Comparison of ENCODE assay signal across 13 mouse cellular contexts in genomic region chr6:134886475-134886874, GRCm38 (mm10). TPM values are rescaled to one million over a fixed set of nuclear protein-coding genes. Genes with fewer than 3 reads are reported as not detected.
DNase-seq lines count a peak whose midpoint lies in the region; ATAC-seq and TF ChIP-seq lines count a peak whose summit lies in the region.
"Had no signal": no experiment of that assay in that cellular context is flagged by ENCODE, and none has a peak within 500 bp of the region (broad histone marks: within the 10 kb centered on the region; RNA-seq: fewer than 3 reads in every experiment).

No protein-coding gene starts in this region.

- H3K4me1 ChIP-seq in cerebellum, adult 2 months (ENCODE audit: control insufficient read depth, insufficient read depth, low read length) = peaks cover 8% of the 10 kb centered on the region
- H3K4me1 ChIP-seq in embryonic facial prominence, embryonic 14.5 days (ENCODE audit: control insufficient read depth, insufficient read depth, low read length) = peaks cover 5% of the 10 kb centered on the region; the same call in 1 of the 2 replicates
- peaks cover 42% of the 10 kb centered on the region for H3K4me1 ChIP-seq in hindbrain, embryonic 12.5 days
- H3K4me1 ChIP-seq in midbrain, embryonic 15.5 days = peaks cover 42% of the 10 kb centered on the region

- TF ChIP-seq POLR2A in cerebellum, adult 2 months (IDR thresholded peaks at IDR 0.05; ENCODE audit: borderline replicate concordance, insufficient read depth, low read length) = no peak

- no peaks in the 10 kb centered on the region for H3K27me3 ChIP-seq in cerebellum, adult 2 months (ENCODE audit: control insufficient read depth, insufficient read depth, low read length)
- no peaks in the 10 kb centered on the region for H3K27me3 ChIP-seq in embryonic facial prominence, embryonic 14.5 days (replicated peaks; ENCODE audit: control insufficient read depth, insufficient read depth, low read length)
- no peaks in the 10 kb centered on the region for H3K27me3 ChIP-seq in hindbrain, embryonic 12.5 days
- H3K27me3 ChIP-seq in midbrain, embryonic 15.5 days (replicated peaks) = no peaks in the 10 kb centered on the region
- H3K27me3 ChIP-seq: limb, embryonic 12.5 days had no signal

- H3K27ac ChIP-seq in cerebellum, adult 2 months (ENCODE audit: insufficient read depth, low read length) = no peak overlapping the region
- no peak overlapping the region for H3K27ac ChIP-seq in embryonic facial prominence, embryonic 14.5 days (replicated peaks; ENCODE audit: low read depth, low read length)
- no peak overlapping the region for H3K27ac ChIP-seq in hindbrain, embryonic 12.5 days
- peak overlapping the region; percentile 92 for H3K27ac ChIP-seq in midbrain, embryonic 15.5 days
- H3K27ac ChIP-seq: limb, embryonic 12.5 days had no signal

- DNase-seq in cerebellum, adult 2 months = no peak
- DNase-seq in cerebellum, adult 18-20 months = no peak
- no peak for DNase-seq in embryonic facial prominence, embryonic 14.5 days (ENCODE audit: low spot score)
- DNase-seq in kidney, adult 11 months = no peak
- no peak for DNase-seq in kidney, adult 8-10 months
- no peak for DNase-seq in kidney, postnatal 4 days
- DNase-seq: gastrocnemius, postnatal 36 days; lung, postnatal 36 days; thymus, adult 18-20 months had no signal

- H3K9me3 ChIP-seq in embryonic facial prominence, embryonic 14.5 days (ENCODE audit: control insufficient read depth, low read length) = no peaks in the 10 kb centered on the region
- no peaks in the 10 kb centered on the region for H3K9me3 ChIP-seq in hindbrain, embryonic 12.5 days (replicated peaks)
- H3K9me3 ChIP-seq in midbrain, embryonic 15.5 days = no peaks in the 10 kb centered on the region
- H3K9me3 ChIP-seq: limb, embryonic 12.5 days had no signal

- peak overlapping the region; percentile 78 for H3K4me3 ChIP-seq in cerebellum, adult 2 months (replicated peaks; ENCODE audit: insufficient read depth, low read depth, low read length)
- no peak overlapping the region for H3K4me3 ChIP-seq in embryonic facial prominence, embryonic 14.5 days (ENCODE audit: low read depth, low read length)
- peak overlapping the region; percentile 49 for H3K4me3 ChIP-seq in hindbrain, embryonic 12.5 days
- peak overlapping the region; percentile 49 for H3K4me3 ChIP-seq in midbrain, embryonic 15.5 days
- H3K4me3 ChIP-seq: limb, embryonic 12.5 days had no signal

- ATAC-seq in embryonic facial prominence, embryonic 14.5 days (ENCODE audit: low read depth) = no peak
- no peak for ATAC-seq in hindbrain, embryonic 12.5 days (ENCODE audit: low FRiP score)
- ATAC-seq in midbrain, embryonic 15.5 days (replicated peaks) = no peak
- ATAC-seq: intestine, embryonic 16.5 days had no signal

- TF ChIP-seq CTCF in cerebellum, adult 2 months (IDR thresholded peaks at IDR 0.05; ENCODE audit: borderline replicate concordance, insufficient read depth, low read depth, low read length) = no peak

- H3K36me3 ChIP-seq in embryonic facial prominence, embryonic 14.5 days (ENCODE audit: control insufficient read depth, insufficient read depth, low read length) = no peaks in the 10 kb centered on the region
- peaks cover 4% of the 10 kb centered on the region for H3K36me3 ChIP-seq in hindbrain, embryonic 12.5 days
- H3K36me3 ChIP-seq in midbrain, embryonic 15.5 days (replicated peaks) = 0 out of 2 replicates have a peak, but pooled peaks cover 2% of the 10 kb centered on the region
- H3K36me3 ChIP-seq: limb, embryonic 12.5 days had no signal

- H3K9ac ChIP-seq in embryonic facial prominence, embryonic 14.5 days (ENCODE audit: low read depth, low read length) = no peak overlapping the region
- peak overlapping the region; percentile 73 for H3K9ac ChIP-seq in hindbrain, embryonic 12.5 days
- H3K9ac ChIP-seq in midbrain, embryonic 15.5 days = peak overlapping the region; percentile 74
- H3K9ac ChIP-seq: limb, embryonic 12.5 days had no signal

- 24% methylated on average over 8 of the region's 8 CpGs for WGBS in cerebellum, adult 2 months
- 87% methylated on average over 8 of the region's 8 CpGs for WGBS in embryonic facial prominence, embryonic 14.5 days
- WGBS in hindbrain, embryonic 12.5 days = 81% methylated on average over 8 of the region's 8 CpGs
- WGBS in midbrain, embryonic 15.5 days = 58% methylated on average over 8 of the region's 8 CpGs

- peak overlapping the region; percentile 33; the same call in 1 of the 2 replicates for H3K4me2 ChIP-seq in embryonic facial prominence, embryonic 14.5 days (ENCODE audit: low read depth, low read length)
- peak overlapping the region; percentile 59 for H3K4me2 ChIP-seq in hindbrain, embryonic 12.5 days (replicated peaks)
- H3K4me2 ChIP-seq in midbrain, embryonic 15.5 days = peak overlapping the region; percentile 55
- H3K4me2 ChIP-seq: limb, embryonic 12.5 days had no signal

RNA-seq across cellular contexts. Expression of gene Gpr19, which starts 11.9 kb away (rescaled TPM):
- polyA plus RNA-seq in cerebellum, adult 2 months (2012; rRNA removed) = 30.5 and 32.5 TPM in 2 replicates
- polyA plus RNA-seq in embryonic facial prominence, embryonic 14.5 days (2014; fragmentation: Nextera tagmentation; extraction: Ambion mirVana) = 8.0 and 8.8 TPM in 2 replicates
- 31.3 and 31.8 TPM in 2 replicates for polyA plus RNA-seq in hindbrain, embryonic 12.5 days (2016; fragmentation: Nextera tagmentation; extraction: Ambion mirVana)
- polyA plus RNA-seq in midbrain, embryonic 15.5 days (2015; fragmentation: Nextera tagmentation; extraction: Ambion mirVana) = 40.1 and 44.0 TPM in 2 replicates

RNA-seq across cellular contexts. Expression of gene Cdkn1b, which starts 33.7 kb away (rescaled TPM):
- polyA plus RNA-seq in cerebellum, adult 2 months (2012; rRNA removed) = 45.6 and 52.7 TPM in 2 replicates
- 17.3 and 17.6 TPM in 2 replicates for polyA plus RNA-seq in embryonic facial prominence, embryonic 14.5 days (2014; fragmentation: Nextera tagmentation; extraction: Ambion mirVana)
- polyA plus RNA-seq in hindbrain, embryonic 12.5 days (2016; fragmentation: Nextera tagmentation; extraction: Ambion mirVana) = 24.9 and 25.7 TPM in 2 replicates
- 24.4 and 25.3 TPM in 2 replicates for polyA plus RNA-seq in midbrain, embryonic 15.5 days (2015; fragmentation: Nextera tagmentation; extraction: Ambion mirVana)

RNA-seq across cellular contexts. Expression of gene Crebl2, which starts 56.5 kb away (rescaled TPM):
- polyA plus RNA-seq in cerebellum, adult 2 months (2012; rRNA removed) = 42.3 and 47.6 TPM in 2 replicates
- 1.9 and 2.0 TPM in 2 replicates for polyA plus RNA-seq in embryonic facial prominence, embryonic 14.5 days (2014; fragmentation: Nextera tagmentation; extraction: Ambion mirVana)
- polyA plus RNA-seq in hindbrain, embryonic 12.5 days (2016; fragmentation: Nextera tagmentation; extraction: Ambion mirVana) = 2.8 and 3.0 TPM in 2 replicates
- polyA plus RNA-seq in midbrain, embryonic 15.5 days (2015; fragmentation: Nextera tagmentation; extraction: Ambion mirVana) = 4.6 and 5.6 TPM in 2 replicates
